Mouse (Mus musculus): ENCODE measurements at regions not wholly inside any gene's neighbourhood (a gene's known extent, or its start where the extent isn't known, plus 50 kb on each side); places are given as distances from the start of the nearest gene placed in this dataset.

DNA sequence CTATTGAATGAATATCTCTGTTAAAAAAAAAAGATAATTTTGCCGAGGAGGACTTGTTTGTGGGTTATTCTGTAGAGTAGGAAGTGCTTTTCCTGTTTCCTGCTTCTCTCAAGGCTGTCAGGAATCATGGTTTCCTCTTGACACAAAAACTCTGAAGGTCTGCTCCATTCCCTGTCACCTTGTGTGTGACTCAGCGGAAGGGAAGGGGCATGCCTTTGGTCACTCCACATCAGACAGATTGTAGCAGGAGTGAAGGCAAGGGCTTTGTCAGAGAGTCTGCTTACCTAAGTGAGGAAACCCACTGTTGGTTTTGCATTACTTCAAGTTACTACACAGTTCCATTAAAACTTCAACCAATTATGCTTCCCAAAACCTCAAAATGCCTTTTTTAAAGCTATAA, 699.0 kb upstream of the Marcks start:
- TF ChIP-seq CTCF (IDR thresholded peaks at IDR 0.05; ENCODE audit: borderline replicate concordance, control insufficient read depth, extremely low read depth, insufficient read depth, low read length, poor library complexity) (no peak), POLR2A (IDR thresholded peaks at IDR 0.05; ENCODE audit: control insufficient read depth, extremely low read depth, insufficient read depth, low read length, poor library complexity) (no peak)

Data from thymus, adult 2 months (tissue).